Mouse (Mus musculus) lung, postnatal 0 days (tissue): ENCODE results near the gene Tmem200a.

Experiments used
- CTCF ChIP-seq: IDR thresholded peaks from 2 replicates; pipeline ENCODE4 v1.5.1; 2016; ENCODE audit warnings: antibody characterized with exemption, mild to moderate bottlenecking
- EP300 ChIP-seq: IDR thresholded peaks from 2 replicates; pipeline ENCODE4 v1.6.1; 2016; ENCODE audit warnings: antibody characterized with exemption, mild to moderate bottlenecking, control low read depth

DNA sequence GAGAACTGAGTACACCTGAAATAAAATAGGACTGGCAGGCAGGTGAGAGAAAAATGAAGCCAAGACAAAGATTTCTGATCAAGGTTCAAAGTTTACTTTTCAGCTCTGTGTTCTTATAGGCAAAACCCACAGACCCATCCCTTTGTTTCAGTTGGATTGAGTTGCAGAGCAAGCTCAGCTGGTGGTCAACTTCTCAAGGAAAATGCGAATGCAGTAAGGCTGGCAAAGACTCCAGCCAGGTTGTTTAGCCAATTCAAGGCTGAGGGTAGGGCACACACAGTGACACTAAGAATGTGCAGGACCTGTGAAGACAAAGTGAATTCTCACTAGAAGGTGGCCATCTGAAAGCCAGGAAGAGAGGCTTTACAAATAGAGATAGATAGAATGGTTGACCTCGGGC, 94.8 kb downstream of the Tmem200a start:
- TF ChIP-seq CTCF (no peak), EP300 (no peak)
